Mouse (Mus musculus) cerebellum, postnatal 25 days (tissue): ENCODE results near the gene Spag9.

Source experiments
- DNase-seq, 2 experiments: peaks; one replicate each; pipeline ENCODE4 v3.0.0; 2021; ENCODE audit warnings: mixed read lengths in 2 of 2

The Spag9 gene

DNA sequence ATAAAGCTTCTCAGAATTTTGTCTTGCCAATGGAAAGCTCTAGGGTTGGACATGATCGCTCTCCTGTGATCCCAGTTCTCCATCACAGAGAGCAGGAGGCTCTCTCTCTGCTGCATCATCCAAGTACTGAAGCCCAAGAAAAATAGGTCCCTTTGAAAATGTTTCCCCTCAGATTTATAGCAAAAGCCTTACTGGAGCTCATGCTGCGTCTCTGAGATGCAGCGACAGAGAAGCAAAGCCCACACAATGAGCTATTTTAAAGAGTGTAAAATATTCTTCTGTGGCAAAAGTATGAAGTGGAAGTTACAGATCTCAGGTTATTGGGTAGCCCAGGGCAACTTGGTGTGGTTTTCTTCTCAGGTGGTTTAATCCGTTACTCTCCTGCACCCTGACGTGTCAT, 68.0 kb downstream of the Spag9 start:
- DNase-seq: no peak

DNA sequence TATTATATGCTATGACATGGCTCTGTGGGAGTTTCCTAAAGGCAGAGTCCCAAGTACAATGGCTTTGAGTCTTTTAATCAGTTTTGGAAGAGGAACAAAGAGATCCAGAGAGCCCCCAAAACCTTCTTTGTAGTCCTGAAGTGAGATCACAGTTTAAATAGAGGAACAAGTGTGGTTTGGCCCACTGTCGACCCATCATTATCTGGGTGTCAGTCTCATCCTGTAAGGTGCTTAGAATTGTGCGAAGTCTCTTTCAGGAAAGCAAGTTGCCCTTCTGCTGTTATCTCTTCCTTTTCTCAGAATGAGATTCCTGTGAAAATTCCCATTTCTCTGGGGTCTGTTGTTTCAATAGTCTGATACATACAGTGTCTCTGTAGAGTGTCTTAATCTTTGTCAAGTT, 74.6 kb downstream of the Spag9 start:
- DNase-seq: no peak

DNA sequence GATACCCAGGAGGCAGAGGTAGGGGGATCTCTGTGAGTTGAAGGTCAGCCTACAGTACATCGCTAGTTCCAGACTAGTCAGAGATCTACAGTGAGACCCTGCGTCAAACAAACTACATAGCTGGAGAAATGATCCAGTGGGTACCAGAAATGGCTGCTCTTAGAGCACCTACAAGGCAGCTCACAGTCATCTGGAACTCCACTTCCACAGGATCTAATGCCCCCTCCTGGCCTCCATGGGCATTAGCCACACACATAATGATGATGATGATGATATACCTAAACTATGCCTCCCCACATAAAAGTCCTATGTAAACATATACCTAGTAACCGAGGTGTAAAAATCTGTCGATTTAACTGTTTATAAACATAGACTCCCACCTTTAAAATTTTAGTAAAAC, 77.4 kb downstream of the Spag9 start:
- DNase-seq: no peak

DNA sequence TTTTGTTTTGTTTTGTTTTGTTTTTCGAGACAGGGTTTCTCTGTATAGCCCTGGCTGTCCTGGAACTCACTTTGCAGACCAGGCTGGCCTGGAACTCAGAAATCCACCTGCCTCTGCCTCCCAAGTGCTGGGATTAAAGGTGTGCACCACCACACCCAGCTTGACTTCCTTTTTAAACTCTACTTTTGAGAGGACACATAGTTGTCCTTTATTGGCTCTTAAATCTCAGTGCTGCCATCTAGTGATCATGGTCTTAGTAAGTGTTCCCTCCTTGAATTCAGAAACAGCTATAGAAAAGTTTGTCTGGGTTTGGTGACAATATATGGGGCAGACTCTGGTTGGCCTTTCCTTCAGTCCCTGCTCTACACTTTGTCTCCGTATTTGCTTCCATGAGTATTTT, 91.1 kb downstream of the Spag9 start:
- peak in 1 of 2 experiments; percentile 21 for DNase-seq

DNA sequence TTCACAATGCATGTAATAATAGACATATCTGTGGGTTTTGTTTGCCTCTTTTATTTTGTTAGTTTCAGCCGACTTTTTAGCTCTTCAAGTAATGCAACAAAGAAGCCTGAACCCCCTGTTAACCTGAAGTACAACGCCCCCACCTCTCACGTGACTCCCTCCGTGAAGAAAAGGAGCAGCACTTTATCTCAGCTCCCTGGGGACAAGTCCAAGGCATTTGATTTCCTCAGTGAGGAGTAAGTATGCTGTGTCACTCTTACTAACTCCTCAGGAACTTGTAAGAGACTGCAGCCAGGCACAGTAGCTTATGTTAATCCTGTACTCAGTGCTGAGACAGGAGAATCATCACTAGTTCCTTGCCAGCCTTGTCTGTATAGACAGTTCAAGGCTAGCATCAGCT, 94.6 kb downstream of the Spag9 start:
- DNase-seq: no peak

DNA sequence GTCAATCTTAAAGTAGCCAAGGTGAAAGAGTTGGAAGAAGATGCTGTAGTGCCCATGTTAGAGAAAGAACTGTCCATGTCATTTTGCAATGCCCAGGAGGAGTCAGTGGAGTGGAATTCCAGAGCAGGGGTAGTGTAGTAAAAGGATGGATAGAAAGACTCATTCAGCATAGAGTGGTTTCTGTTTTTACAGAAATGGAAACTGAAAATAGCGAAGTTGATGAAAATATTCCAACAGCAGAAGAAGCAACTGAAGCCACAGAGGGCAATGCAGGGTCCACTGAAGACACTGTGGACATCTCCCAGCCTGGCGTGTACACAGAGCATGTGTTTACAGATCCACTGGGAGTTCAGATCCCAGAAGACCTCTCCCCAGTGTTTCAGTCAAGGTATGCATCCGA, 101.6 kb downstream of the Spag9 start:
- no peak for DNase-seq

DNA sequence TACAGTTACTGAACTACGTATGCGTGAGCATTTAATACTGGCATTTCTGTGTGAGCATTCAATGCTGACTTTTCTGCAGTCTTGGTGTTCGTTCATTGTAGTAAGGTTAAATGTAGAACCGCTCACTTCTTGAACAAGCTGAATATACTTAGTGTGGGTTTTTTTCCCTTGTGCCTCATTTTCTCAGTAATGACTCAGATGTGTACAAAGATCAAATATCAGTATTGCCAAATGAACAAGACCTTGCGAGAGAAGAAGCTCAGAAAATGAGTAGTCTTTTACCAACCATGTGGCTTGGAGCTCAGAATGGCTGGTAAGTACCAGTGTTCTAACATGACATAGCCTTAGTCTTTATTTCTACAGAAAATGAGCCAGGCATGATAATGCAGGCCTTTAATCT, 102.9 kb downstream of the Spag9 start:
- no peak for DNase-seq

DNA sequence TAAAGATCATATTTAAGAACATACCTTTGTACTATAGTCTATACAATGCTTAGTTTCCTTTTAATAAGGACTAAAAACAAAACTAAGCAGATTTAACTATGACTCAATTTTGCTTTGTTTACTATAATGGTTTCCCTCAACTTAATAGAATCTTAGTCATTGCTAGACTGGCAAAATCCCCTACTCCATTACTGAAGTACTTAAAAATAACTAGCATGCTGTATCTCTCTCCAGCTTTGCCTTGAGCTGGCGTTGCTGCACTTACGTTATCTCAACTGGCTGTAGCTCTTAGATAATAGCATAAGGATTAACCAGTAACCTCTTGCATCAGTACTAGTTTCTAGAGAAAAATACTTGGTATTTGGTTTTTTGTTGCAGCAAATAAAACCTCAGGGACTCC, 117.9 kb downstream of the Spag9 start:
- no peak for DNase-seq

DNA sequence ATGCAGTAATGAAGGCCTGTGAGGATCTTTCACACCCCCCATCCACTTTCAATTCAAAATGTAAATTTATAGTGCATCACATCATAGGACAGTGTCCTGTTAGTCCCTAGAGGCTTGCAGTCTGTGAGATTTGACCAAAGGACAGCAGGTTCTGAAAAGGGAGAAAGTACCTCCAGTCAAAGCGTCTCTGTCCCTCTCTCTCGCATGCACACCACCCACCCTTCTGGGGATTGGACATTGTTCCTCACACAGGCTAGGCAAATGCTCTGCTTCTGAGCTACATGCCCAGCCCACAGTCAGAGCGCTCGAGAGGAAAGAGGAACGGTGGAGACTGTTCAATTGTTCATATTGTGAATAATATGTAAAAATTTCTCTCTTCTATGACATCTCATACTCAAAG, 119.5 kb downstream of the Spag9 start:
- DNase-seq: no peak

DNA sequence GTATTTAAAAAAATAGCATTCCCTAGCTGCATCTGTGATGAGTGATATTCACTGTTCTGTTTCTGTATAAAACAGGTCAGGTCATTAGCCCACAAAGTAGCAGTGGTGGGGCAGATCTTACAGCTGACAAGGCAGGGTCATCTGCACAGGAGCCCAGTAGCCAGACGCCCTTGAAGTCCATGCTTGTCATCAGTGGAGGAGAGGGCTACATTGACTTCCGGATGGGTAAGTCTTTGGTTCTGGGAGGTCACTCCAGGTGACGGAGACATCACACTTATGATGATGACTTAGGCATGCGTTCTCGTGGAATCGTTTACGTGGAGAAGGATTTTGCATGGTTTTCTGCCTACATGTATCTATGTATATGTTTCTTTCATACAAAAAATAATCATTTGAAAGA, 120.8 kb downstream of the Spag9 start:
- no peak for DNase-seq

DNA sequence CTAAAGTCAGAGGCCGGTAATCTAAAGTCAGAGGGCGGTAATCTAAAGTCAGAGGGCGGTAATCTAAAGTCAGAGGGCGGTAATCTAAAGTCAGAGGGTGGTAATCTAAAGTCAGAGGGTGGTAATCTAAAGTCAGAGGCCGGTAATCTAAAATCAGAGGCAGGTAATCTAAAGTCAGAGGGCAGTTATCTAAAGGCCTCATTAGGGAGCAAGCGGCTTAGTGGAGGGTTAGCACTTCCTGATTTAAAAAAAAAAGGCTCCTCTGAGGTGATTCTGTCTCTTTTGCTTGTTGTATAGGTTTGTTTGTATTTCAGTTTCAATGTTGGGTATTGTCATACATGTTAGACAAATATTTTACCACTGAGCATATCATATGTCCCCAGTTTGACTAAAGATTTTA, 121.9 kb downstream of the Spag9 start:
- no peak for DNase-seq

DNA sequence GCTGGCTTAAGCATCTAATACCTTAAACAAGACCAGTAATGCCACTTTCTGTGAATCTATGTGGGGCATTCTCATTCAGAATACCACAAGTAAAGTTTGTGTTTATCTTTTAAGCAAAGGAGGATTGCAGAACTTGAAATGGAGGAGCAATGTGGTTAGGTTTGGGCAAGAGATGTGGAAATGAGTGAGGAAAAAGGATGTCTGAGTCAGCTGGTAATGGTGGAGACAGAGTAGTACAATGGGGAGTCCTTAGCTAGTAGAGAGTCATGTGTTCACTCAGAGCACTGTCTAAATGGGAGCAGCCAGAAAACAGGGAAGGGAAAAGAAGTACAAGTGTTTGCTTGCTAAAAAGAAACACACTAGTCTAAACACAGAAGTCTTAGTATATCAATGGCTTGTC, 122.7 kb downstream of the Spag9 start:
- DNase-seq: no peak

DNA sequence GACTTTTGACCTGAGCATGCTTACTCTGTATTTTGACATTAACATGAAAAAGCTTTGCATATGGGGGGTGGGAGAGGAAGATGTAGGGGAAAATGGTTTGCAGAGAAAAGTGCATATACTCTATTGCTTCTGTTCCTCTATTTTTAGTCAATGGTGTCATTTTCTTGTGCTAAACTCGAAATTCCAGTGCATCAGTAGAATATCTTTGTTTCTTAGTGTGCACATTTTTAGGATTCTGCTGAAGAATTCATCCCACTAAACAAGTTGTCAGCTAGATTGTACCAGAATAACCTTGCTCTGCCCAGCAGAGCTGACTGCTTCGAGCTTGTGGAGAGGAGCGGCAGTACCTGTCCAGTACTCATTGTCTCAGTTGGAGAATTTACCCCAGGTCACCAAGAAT, 124.8 kb downstream of the Spag9 start:
- no peak for DNase-seq

DNA sequence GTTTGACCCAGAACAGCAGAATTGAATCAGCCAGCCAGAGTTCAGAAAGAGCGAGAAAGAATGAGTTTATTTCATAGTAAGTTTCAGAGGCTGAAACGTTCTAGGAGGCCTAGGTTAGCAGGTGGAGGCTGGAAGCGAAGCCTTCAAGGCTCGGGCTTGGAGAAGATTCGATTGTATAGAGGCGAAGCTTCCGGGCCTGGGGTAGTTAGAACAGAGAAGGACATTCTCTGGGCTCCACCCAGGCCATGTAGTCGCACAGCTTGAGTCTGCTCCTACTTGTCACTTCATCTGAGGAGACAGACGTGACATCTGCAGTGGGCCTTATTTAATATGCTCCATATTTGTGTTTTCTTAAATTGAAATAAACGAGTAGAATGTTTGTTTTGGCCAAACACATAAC, 125.6 kb downstream of the Spag9 start:
- DNase-seq: no peak

DNA sequence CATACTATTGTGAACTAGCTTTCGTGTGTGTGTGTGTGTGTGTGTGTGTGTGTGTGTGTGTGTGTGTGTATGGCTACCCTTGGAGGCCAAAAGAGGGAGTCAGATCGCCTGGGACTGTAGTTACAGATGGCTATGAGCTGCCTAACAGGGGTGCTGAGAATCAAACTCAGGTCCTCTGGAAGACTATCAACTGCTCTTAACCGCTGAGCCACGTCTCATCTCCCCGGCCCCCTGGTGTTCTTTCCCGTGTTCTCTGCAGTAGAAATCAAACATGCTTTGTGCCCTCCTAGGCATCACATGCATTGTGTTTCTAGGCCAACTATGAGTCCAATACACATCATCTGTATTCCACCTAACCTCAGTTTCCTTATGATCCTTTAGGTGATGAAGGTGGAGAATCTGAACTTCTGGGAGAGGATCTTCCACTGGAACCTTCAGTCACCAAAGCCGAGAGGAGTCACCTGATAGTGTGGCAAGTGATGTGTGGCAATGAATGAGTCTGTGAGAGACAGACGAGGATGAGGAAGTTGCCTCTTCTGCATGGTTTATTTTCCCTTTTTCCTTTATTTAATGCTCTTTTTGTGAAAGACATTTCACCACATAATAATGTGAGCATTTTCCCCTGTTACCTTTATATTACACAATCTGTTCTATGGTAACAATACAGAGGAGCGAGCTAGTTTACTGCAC, 126.6 kb downstream of the Spag9 start:
- DNase-seq: no peak

DNA sequence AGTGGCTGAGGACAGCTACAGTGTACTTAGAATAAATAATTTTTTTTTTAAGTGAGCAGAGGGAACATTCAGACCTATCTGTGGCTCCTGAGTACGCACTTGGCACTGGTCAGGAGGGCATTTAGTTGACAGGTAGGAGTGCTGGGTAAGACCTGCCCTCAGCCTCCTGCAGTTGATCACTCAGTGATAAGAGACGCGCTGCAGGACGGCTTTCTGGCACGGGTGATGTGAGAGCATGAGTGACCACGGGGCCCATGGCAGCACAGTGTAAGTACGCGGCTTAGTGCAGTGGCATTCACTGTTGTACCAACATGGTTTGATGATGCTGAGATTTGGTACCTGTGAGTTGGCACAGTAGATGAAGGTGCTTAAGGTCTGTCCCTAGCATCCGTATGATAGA, 130.8 kb downstream of the Spag9 start:
- peak in 1 of 2 experiments; percentile 17 for DNase-seq

DNA sequence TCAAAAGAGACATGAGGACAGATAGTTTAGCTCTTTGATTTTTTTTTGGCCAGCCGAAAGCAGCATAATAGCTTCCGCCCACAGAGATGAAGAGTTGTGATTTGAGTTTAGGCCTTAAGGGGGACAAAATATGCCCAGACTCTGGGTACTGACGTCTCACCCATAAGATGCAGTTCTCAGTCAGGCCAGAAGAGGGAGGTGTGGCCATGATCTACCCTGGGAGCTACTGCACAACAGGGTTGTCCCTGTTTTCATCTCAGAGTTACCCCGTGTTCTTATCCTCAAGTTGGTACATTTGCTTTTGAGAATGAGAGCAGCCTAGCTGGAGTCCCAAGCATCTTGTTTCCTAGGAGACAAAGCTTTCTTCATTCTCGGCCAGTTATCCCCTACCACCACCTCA, 132.1 kb downstream of the Spag9 start:
- DNase-seq: peak; percentile 85 to 92

DNA sequence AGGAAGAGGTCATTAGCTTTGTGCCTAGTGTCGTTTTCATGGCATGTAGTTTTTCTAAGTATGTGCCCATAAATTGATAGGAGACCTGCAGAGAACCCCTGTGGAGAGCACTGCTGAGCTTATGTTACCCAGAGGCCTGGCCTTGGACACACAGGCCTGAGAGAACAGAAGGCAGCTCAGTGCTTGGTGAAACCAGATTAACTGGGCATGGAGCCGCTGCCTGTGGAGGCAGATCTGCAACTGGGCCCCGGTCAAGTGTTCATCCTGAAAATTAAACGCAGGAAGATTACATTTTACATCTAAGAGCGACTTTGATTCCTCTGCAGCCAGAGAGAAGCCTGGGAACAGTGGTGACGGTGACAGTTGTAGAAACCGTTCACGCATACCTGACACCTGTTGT, 132.6 kb downstream of the Spag9 start:
- peak; percentile 64 to 75 for DNase-seq

DNA sequence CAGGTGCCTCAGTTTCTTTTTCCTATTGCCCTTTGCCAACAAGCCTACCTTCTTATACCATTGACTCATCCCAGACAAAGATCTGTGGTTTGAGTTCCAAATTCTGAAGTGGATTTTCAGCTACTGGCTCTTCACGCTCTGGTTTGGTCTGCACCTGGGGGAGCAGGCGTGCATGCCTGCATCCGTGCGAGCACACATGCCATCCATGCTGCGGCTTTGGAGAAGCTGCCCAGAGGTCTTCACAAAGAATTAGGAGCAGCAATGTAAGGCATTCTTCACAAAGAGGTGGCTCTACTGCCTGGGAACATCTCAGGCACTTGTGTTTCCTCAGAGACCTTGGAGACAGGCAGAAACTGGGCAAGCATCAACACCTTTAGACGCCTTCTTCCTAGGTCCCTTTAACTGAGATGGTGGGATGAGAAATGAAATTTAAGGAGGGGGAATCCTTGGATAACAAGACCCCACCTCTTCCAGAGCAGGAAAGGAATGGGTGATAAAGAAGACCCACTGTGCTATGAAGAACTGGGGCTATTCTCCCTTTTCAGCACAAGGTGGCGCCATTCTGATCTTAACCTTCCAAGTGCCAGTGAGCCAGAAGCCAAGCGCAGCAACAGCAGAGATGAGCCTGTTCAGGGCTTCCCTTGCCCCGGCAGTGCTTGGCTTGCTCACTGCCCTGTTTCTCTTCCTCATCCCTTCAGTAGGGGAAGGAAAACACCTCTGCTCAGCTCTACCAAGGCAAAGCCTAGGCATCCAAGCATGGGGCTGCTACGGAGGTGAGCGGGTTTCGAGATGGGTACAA, 133.6 kb downstream of the Spag9 start:
- peak; percentile 76 to 82 for DNase-seq

DNA sequence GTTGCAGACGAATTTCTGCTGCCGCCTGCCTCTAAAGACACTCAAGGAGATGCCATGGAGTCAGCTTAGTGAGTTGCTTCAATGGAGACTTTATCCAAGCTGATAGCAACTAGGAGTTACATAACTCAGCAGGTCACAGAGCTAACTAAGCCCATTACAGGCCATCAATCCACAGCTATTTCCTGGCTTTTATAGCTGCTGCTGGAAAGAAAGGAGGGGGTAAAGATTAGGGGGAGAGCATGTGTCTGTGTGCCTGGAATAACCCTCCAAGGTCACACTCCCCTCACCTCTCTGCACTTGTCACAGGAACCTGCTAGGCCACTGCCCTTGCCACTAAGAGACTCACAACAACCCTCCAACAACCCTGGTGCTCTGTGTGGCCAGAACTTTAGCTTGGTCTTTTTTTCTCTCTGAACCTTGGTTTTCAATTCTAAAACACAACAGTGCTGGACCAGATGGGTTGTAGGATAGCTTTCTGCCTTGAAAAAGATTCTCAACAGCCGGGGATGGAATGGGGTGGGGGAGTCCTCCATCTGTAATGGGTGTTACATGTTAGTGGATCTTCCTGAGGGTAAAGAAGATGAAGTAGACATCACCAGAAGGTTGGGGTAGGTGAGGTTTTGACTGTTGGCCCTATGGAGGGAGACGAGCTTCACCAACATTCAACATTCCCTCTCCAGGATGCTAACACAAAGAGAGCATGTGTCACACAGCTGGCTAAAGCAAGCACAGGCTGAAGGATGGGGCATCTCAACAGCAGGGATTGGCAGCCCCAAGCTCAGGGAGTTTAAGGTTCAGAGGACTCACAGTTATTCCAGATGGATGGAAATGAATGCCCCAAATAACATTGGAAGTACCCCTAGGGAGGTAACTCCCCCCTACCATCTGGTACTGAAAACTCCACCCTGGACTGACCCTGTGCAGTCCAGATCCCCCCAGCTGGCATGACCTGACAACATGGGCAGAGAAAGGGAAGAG, 134.5 kb downstream of the Spag9 start:
- DNase-seq: no peak

DNA sequence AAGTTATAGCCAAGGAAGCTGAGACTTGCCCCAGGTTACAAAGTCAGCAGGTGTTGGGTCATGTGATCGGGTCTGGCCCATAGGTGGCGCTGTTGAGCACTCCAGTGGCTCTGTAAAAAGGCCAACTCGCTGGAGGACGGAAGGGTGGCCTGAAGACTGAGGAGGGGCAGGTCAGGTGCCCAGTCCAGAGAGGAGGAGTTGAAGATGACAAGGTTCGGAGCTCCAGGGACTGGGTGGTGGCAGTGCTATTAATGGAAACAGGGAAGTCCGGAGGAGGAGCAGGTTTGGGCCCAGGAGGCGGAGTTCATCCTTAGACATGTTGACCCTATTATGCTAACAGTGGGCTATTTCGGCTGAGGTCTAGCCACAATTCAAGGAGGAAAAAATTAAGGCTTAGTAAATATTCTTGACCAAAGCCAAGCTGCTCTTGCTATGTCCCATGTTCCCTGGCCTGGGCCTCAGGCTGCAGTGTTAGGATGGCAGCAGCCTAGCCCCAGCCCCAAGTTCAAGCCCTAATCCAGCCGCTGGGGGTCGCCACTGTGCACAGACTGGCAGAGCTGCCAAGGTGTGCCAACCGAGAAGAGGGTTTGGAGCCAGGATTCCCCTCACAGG, 137.6 kb downstream of the Spag9 start:
- peak; percentile 95 to 96 for DNase-seq

DNA sequence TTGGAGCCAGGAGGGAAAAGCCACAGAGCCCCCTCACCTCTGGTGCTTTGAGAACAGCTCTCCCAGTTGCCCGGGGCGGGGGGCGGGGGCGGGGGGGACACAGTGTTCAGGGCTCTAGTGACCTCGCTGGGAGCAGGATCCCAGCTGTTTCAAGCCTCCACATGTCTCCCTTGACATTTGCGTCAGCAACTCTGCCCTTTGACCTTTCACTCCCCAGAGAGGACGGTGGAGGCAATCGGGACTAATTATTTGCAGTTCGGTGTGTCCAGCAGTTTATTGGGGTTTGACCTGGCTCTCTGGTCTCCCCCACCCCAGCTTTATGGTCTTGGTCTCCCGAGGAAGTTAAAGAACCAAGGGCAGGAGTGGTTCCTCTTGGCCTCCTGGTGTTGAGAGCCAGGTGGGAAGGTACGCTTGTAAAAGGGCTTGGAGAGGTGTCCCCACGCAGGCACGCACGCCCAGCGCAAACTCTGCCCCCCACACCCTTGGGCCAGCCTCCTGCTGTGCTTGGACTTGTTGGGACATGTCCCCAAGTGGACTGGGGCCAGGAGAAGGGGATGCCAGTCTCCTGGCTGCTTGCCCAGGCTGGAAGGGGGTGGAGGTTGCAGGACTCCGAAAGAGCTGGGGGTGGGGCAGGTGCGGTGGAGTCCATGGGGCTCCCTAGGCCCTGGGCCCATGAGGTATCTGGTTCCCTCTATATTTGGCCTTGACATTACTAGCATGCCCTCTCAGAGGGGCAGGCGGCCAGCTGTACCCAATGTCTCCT, 138.4 kb downstream of the Spag9 start:
- DNase-seq: peak; percentile 53 to 77
